Mouse (Mus musculus) forebrain, embryonic 12.5 days (tissue): Measurements from ENCODE around the gene Krcc1. TPM values are rescaled to one million over a fixed set of nuclear protein-coding genes. Genes with fewer than 3 reads are reported as not detected.
A peak's percentile ranks its signal among the peaks of the same experiment; 100 is the strongest.

Experiments
- ATAC-seq: fragments of 200-750 bp; cut with Nextera tagmentation; 2 replicates; pipeline ENCODE4 v1.8.0; 2017; ENCODE audit warnings: moderate TSS enrichment; ENCODE audit not compliant: low FRiP score
- H3K27ac ChIP-seq: fragments of 300-500 bp; sonication (generic); 2 replicates; pipeline ENCODE4 v1.5.1; 2016; ENCODE audit warnings: mild to moderate bottlenecking
- H3K27me3 ChIP-seq: fragments of 300-500 bp; sonication (generic); 2 replicates; pipeline ENCODE4 v1.6.1; 2016; ENCODE audit warnings: mild to moderate bottlenecking
- H3K36me3 ChIP-seq: fragments of 300-500 bp; sonication (generic); replicated peaks from 2 replicates; pipeline ENCODE4 v1.6.1; 2016; ENCODE audit warnings: mild to moderate bottlenecking
- H3K4me1 ChIP-seq: fragments of 300-500 bp; sonication (generic); 2 replicates; pipeline ENCODE4 v1.6.1; 2016
- H3K4me2 ChIP-seq: fragments of 300-500 bp; sonication (generic); 2 replicates; pipeline ENCODE4 v1.6.1; 2016; ENCODE audit warnings: mild to moderate bottlenecking, moderate library complexity
- H3K4me3 ChIP-seq: fragments of 300-500 bp; sonication (generic); replicated peaks from 2 replicates; pipeline ENCODE4 v1.5.1; 2016; ENCODE audit warnings: mild to moderate bottlenecking
- H3K9ac ChIP-seq: fragments of 300-500 bp; sonication (generic); 2 replicates; pipeline ENCODE4 v1.6.1; 2016; ENCODE audit warnings: mild to moderate bottlenecking
- H3K9me3 ChIP-seq: fragments of 300-500 bp; sonication (generic); 2 replicates; pipeline ENCODE4 v1.6.1; 2016
- WGBS: fragments of 180-500 bp; shearing (Covaris S2); methylation state at CpG from one replicate; pipeline ENCODE4 v1.1.7; 2016; 5-methylcytosine and 5-hydroxymethylcytosine counted together
- polyA plus RNA-seq: library from polyadenylated mRNA; unstranded; fragments of >200 nt; fragmentation: Nextera tagmentation; extraction: Ambion mirVana; gene quantifications from 2 replicates; pipeline ENCODE4 v1.2.1, GENCODE M21; 2016

The Krcc1 gene
- 27.3 and 27.9 TPM in 2 replicates for polyA plus RNA-seq

DNA sequence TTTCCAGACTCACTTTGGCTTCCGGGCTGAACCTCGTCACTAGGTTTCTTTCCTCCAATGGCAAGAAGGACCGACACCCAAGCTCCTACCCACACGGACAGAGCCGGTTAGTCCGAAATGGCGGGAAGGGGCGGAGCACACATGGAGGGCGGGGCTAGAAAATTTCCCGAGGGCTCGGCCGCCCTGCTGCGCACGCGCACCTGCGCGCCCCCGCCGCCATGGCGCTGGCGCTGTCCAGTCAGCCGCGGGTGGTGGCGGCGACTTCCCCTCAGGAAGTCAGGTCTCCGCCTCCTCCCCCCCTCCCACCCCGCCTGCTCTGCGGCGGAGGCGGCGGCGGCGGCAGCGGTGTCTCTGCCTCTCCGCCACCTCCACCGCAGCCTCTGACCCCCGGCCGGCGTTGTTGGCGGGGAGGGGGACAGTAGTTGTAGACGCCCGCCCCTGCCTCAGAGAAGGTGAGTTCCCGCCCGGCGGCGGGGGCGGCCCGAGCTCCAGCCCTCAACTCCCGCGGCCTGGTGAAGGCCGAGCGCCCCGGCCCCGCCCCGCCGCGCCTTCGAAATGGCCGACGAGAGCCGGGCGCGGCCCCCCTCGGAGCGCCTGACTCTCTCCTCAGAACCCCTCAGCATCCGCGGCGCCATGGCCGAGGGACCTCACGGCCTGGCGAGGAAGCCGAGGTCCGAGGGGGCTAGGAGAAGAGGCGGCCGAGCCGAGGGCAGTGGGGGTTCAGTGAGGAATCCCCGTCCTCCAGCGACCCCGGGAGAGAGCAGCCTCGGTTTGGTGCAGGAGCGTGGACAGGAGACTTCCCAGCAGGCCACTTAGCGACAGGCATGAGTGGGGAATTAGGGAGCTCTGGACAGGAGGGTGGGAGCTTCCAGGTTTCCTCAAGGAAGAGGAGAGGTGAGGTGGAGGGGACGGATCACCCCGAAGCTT, at the start of gene Krcc1:
TSS of gene Krcc1 (plus strand) at position 289 of the 927 bp plus-strand sequence.
- WGBS, result under 1% methylated on average over 84 of the region's 84 CpGs
- Histone ChIP-seq H3K27ac (peak within 1 kb of the TSS; percentile 95), H3K9me3 (no peaks in the 10 kb centered on the region), H3K4me2 (peak within 1 kb of the TSS; percentile 62), H3K27me3 (no peaks in the 10 kb centered on the region), H3K4me3 (peak within 1 kb of the TSS; percentile 89), H3K4me1 (peaks cover 16% of the 10 kb centered on the region), H3K36me3 (no peaks in the 10 kb centered on the region), H3K9ac (peak within 1 kb of the TSS; percentile 98)
- peak; percentile 96 for ATAC-seq

DNA sequence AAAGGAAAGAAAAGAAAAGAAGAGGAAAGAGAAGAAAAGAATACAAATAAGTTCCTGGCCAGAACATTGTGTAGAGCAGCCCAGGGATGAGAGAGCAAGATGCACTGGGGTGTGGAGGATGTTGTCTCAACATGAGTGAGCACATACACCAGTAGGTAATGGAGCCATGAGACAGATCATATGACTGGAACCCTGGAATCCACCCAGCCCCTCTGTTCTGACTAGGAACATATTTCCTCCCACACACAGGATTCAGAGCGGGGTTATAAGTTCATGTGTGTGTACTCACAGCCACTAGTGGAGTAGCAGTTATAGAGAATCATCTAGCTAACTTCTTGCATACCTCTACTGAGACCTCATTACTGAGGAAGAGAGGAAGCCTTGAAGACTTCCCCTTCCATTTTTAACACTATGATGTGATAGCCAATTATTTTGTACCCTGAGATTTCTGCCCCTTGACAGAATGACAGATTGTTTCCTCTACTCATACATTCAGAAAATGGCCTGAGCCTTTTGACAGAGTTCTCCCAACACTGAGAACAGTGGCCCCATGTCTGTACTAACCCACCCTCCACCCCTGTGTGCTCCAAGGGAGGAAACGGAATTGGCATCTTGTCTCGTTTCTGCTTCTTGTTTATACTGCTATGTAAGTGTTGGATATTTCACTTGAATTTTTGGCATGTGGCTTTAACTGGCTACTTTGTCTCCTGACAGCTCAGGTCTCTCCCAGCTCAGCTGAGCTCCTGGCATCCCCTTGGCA, 47.1 kb upstream of the Krcc1 start:
- no peak overlapping the region for H3K27ac ChIP-seq
- no peak overlapping the region for H3K9ac ChIP-seq
- peaks cover 18% of the 10 kb centered on the region for H3K4me1 ChIP-seq
- H3K4me3 ChIP-seq, result no peak overlapping the region
- H3K27me3 ChIP-seq, result no peaks in the 10 kb centered on the region
- no peaks in the 10 kb centered on the region for H3K9me3 ChIP-seq
- H3K36me3 ChIP-seq, result no peaks in the 10 kb centered on the region
- ATAC-seq, result no peak
- WGBS, result 88% methylated on average over 3 of the region's 3 CpGs
- no peak overlapping the region for H3K4me2 ChIP-seq

DNA sequence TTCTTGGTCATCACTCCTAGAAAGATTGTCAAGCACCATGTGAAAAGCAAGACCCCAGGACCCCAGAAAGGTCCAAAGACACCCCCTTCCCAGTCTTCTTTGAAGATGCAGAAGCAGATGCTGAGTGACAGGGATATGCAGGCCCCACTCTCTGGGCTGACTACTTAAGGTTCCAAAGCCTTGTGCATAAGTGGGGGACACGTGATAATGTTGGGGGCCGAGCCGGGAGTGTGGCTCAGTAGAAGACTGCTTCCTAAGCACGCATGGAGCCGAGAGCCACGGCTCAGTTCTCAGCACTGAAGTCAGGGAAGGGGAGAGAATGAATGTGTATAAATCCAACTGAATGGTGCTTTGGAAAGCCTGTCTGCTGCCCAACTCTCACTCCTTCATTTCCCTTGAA, 44.9 kb upstream of the Krcc1 start:
- Histone ChIP-seq H3K36me3 (no peaks in the 10 kb centered on the region), H3K27ac (no peak overlapping the region), H3K9me3 (no peaks in the 10 kb centered on the region), H3K27me3 (no peaks in the 10 kb centered on the region), H3K4me2 (no peak overlapping the region), H3K4me3 (no peak overlapping the region), H3K4me1 (peaks cover 18% of the 10 kb centered on the region), H3K9ac (no peak overlapping the region)
- 30% methylated on average over 6 of the region's 6 CpGs for WGBS
- ATAC-seq, result no peak

DNA sequence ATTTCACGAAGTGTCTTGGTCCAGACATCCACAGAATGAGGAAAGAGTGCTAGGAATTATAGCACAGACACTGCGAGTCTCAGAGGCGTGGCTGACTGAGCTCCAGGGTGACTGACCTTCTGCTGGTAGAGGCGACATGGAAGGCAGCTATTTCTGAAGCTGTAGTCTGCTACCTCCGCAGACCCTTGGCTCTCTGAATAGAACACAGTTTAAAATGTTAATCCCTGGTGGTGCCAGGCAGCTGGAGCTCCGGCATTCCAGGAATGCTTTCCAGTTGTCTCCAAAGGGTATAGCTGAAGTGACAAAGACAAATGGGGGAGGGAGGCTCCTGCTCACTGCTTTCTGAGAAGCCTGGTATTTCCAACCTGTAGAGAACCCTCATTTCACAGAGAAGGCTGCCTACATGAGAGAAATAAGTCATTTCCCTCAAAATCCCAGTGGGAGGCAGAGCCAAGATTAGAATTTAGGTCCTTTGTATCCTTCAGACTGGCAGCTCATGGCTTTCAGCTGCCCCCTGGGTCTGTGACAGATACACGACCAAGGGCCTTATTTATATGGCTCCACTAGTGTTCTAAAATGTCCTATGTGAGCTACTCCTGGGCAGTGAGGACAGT, 44.2 kb upstream of the Krcc1 start:
- no peak for ATAC-seq
- Histone ChIP-seq H3K9ac (no peak overlapping the region; the same call in 1 of the 2 replicates), H3K9me3 (no peaks in the 10 kb centered on the region), H3K27me3 (no peaks in the 10 kb centered on the region), H3K36me3 (no peaks in the 10 kb centered on the region), H3K4me2 (no peak overlapping the region), H3K4me3 (no peak overlapping the region), H3K27ac (no peak overlapping the region), H3K4me1 (peaks cover 18% of the 10 kb centered on the region)
- WGBS, result 5% methylated on average over 7 of the region's 7 CpGs

DNA sequence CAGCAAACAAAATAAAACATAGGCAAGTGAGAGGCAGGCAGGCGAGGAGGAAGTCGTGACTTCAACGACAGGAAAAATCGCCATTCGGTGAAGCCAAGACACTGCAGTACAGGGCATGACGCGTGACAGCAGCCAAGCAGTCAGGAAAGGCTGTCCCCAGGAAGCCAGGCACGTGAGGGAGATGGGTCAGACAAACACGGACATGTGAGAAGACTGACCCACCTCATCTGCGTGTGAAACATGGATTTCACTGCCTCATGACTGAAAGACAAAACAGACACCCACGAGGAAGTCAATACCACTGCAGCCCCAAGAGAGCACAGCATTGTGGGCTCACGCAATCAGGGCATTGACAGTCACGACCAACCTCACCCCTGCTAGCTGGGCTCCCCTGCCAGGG, 36.4 kb upstream of the Krcc1 start:
- ATAC-seq, result no peak

DNA sequence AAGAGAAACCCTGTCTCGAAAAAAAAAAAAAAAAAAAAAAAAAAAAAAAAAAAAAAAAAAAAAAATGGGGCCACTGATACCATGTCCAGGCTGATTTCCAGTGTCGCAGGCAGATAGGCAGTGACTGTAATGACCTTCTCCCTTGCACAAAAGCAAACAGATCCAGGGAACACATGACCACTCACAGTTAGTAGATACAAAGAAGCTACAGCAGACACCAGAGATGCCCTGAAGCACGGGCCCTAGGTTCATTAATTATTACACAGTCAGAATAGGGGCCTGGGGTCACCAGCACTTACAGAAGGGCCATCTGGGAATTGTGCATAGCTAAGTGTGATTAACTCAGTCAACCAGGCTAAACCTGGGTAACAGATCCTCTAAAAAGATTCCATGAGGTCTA, 35.5 kb upstream of the Krcc1 start:
- 80% methylated on average over 3 of the region's 3 CpGs for WGBS

More for the DNA sequence above, 36.4 kb upstream of the Krcc1 start:
- Histone ChIP-seq H3K27me3 (no peaks in the 10 kb centered on the region), H3K9ac (no peak overlapping the region), H3K4me3 (no peak overlapping the region), H3K4me2 (no peak overlapping the region), H3K36me3 (no peaks in the 10 kb centered on the region), H3K4me1 (no peaks in the 10 kb centered on the region), H3K9me3 (no peaks in the 10 kb centered on the region), H3K27ac (no peak overlapping the region)
- WGBS, result 84% methylated on average over 13 of the region's 13 CpGs

DNA sequence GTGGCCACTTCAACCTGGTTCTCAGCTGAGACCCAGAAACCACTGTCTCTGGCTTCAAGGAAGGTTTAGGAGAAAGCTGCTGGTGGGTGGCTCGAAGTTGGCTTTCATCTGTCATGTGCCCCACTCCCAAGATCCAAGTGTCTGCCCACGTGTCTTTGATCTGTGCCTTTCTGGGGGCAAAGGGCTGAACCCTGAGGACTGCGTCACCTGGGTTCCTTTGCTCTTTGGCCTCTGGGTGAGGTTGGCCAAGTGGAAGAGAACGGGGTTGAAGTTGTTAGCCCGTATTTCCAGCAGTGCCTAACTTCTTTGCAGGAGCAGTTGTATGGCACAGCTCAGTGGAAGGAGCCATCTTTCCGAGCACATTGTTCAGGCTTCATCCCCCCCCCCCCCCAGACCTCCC, 35.0 kb upstream of the Krcc1 start:
- H3K9me3 ChIP-seq, result no peaks in the 10 kb centered on the region
- H3K4me1 ChIP-seq, result no peaks in the 10 kb centered on the region
- 90% methylated on average over 5 of the region's 6 CpGs for WGBS
- no peak overlapping the region for H3K4me3 ChIP-seq
- no peak overlapping the region for H3K9ac ChIP-seq
- no peak overlapping the region for H3K27ac ChIP-seq
- H3K4me2 ChIP-seq, result no peak overlapping the region
- no peaks in the 10 kb centered on the region for H3K27me3 ChIP-seq
- no peak for ATAC-seq
- no peaks in the 10 kb centered on the region for H3K36me3 ChIP-seq

More for the DNA sequence above, 35.5 kb upstream of the Krcc1 start:
- Histone ChIP-seq H3K4me3 (no peak overlapping the region), H3K4me1 (no peaks in the 10 kb centered on the region), H3K27ac (no peak overlapping the region), H3K27me3 (no peaks in the 10 kb centered on the region), H3K9ac (no peak overlapping the region), H3K9me3 (no peaks in the 10 kb centered on the region), H3K4me2 (no peak overlapping the region), H3K36me3 (no peaks in the 10 kb centered on the region)
- ATAC-seq, result no peak

DNA sequence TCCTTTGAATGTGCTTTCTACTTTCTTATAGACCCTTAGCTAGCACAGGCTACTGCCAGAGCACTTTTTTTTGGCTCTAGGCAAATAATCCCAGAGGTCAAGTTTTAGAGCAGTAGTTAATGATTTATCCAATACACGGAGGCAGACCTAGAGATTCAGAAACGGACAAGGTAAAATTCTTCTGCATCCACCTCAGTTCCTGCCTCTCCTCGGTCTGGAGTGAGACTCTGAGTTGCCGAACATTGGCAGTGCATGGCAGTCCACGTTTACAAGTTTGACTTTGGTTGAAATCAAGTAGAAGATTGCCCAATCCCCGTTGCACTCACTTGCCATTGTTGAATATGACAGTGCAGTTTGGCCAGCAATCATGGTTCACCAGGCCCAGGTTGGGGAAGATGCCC, 34.4 kb upstream of the Krcc1 start:
- H3K4me2 ChIP-seq, result no peak overlapping the region
- ATAC-seq, result no peak
- no peak overlapping the region for H3K4me3 ChIP-seq
- H3K9ac ChIP-seq, result no peak overlapping the region
- H3K9me3 ChIP-seq, result no peaks in the 10 kb centered on the region
- WGBS, result 92% methylated on average over 6 of the region's 6 CpGs
- H3K4me1 ChIP-seq, result no peaks in the 10 kb centered on the region
- H3K36me3 ChIP-seq, result no peaks in the 10 kb centered on the region
- no peak overlapping the region for H3K27ac ChIP-seq
- no peaks in the 10 kb centered on the region for H3K27me3 ChIP-seq

DNA sequence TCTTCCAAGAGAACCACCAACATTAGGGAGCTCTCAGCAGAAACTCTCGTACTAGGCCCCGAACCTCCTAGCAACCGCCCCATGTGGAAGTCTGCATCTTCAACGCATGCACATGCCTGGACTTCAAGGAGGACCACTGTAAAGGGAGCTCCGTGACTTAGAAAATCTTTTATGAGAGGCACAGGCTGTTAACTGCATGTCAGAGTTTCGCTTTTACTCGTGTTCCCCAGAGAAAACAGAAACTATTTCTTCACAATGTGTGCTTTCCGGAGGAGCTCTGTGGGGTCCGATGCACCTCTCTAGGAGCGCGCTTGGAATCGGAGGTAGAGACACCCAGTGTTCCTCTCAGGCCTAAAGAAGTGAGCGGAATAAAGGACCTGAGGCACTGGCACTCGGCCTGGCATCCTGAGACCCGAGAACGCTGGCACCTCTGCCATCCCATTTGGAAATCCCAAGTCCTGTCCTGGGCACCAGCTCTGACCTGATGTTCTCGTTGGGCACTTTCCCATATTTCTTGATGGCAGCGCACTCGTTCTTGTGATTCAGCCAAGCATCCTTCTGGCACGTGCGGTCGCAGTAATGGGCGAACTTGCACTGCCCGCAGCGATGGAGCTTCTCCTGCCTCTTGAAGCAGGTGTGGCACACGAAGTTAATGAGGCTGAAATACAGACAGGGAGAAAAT, 32.3 kb upstream of the Krcc1 start:
- no peak for ATAC-seq
- no peaks in the 10 kb centered on the region for H3K27me3 ChIP-seq
- H3K4me1 ChIP-seq, result no peaks in the 10 kb centered on the region
- H3K27ac ChIP-seq, result no peak overlapping the region
- H3K36me3 ChIP-seq, result no peaks in the 10 kb centered on the region
- H3K9ac ChIP-seq, result no peak overlapping the region
- H3K9me3 ChIP-seq, result no peaks in the 10 kb centered on the region
- 95% methylated on average over 26 of the region's 26 CpGs for WGBS
- no peak overlapping the region for H3K4me2 ChIP-seq
- H3K4me3 ChIP-seq, result no peak overlapping the region

DNA sequence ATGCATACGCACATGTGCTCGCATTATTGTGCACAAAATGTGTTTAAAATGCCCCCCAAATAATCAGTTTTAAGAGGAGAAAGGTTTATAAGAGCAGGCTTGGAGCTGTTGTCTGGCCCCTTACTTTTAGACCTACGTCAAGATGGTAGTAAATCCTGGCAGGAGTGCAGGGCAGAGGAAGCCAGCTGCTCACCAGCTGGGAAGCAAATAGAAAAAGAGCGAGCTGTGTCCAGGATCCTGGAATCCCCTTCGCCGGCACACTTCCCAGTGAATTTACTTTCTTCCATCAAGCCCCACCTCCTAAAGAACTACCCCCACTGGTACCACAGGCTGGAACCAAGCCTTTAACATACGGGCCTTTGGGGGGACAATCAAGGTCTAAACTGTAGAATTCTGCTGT, 30.6 kb upstream of the Krcc1 start:
- Histone ChIP-seq H3K36me3 (no peaks in the 10 kb centered on the region), H3K4me2 (no peak overlapping the region), H3K9me3 (no peaks in the 10 kb centered on the region), H3K4me1 (no peaks in the 10 kb centered on the region), H3K4me3 (no peak overlapping the region), H3K9ac (no peak overlapping the region), H3K27ac (no peak overlapping the region), H3K27me3 (no peaks in the 10 kb centered on the region)
- no peak for ATAC-seq
- WGBS, result 92% methylated on average over 7 of the region's 7 CpGs

DNA sequence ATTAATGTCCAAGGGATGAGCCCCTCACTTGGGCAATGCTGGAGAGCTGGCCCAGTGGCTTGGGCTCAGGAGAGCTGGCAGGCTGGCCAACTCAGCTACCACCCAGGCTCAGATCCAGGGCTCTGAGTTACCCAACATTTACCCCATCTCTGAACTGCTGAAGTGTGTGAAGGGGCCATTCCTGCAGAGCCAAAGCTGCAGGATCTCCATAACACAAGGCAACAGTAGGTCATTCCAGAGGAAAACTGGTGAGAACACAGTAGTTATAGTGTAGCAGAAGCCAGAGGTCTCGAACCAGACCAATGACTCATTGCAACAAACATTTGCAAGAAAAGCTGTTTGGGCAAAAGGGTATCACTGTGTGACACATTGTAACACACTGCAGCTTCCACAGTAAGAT, 28.7 kb upstream of the Krcc1 start:
- no peak overlapping the region for H3K4me2 ChIP-seq
- H3K27ac ChIP-seq, result no peak overlapping the region
- no peaks in the 10 kb centered on the region for H3K9me3 ChIP-seq
- no peak overlapping the region for H3K4me3 ChIP-seq
- ATAC-seq, result no peak
- H3K9ac ChIP-seq, result no peak overlapping the region
- H3K4me1 ChIP-seq, result no peaks in the 10 kb centered on the region
- WGBS, result 89% methylated on average over 1 of the region's 1 CpGs
- no peaks in the 10 kb centered on the region for H3K27me3 ChIP-seq
- no peaks in the 10 kb centered on the region for H3K36me3 ChIP-seq

DNA sequence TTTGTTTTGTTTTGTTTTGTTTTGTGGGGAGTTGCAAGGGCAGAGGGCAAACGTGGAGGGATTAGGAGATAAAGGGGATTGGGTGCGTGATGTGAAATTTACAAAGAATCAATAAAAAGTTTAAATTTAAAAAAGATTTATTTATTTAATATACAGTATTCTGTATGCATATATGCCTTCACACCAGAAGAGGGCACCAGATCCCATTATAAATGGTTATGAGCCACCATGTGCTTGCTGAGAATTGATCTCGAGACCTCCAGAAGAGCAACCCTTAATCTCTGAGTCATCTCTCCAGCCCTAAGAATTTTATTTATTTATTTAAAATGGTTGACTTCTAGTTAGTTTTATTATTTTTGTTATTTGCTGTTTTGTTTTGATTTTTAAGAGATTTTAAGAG, 28.2 kb upstream of the Krcc1 start:
- H3K27me3 ChIP-seq, result no peaks in the 10 kb centered on the region
- 87% methylated on average over 3 of the region's 3 CpGs for WGBS
- H3K9ac ChIP-seq, result no peak overlapping the region
- H3K36me3 ChIP-seq, result no peaks in the 10 kb centered on the region
- H3K4me2 ChIP-seq, result no peak overlapping the region
- no peak overlapping the region for H3K27ac ChIP-seq
- no peak for ATAC-seq
- no peak overlapping the region for H3K4me3 ChIP-seq
- no peaks in the 10 kb centered on the region for H3K9me3 ChIP-seq
- H3K4me1 ChIP-seq, result no peaks in the 10 kb centered on the region
